Mouse (Mus musculus) CH12.LX (cell line): ENCODE measurements at regions not wholly inside any gene's neighbourhood (a gene's known extent, or its start where the extent isn't known, plus 50 kb on each side); places are given as distances from the start of the nearest gene placed in this dataset.

ENCODE experiments used
- DNase-seq: peaks from one replicate; pipeline ENCODE4 v3.0.0-alpha.2; 2013; ENCODE audit errors: extremely low read depth
- H3K27ac ChIP-seq: 2 replicates; pipeline ENCODE4 v1.5.1; 2012; ENCODE audit warnings: low read depth, mild to moderate bottlenecking, control low read depth, moderate library complexity; ENCODE audit not compliant: insufficient read depth
- H3K27me3 ChIP-seq: replicated peaks from 2 replicates; pipeline ENCODE3; 2012; ENCODE audit warnings: inconsistent platforms
- H3K36me3 ChIP-seq, 2 experiments: replicated peaks in 1 of 2; 2 replicates each; pipeline versions ENCODE3 to v1.6.1; 2012; ENCODE audit warnings: inconsistent platforms in 1 of 2, low read length in 1 of 2, mild to moderate bottlenecking in 1 of 2, mixed read lengths in 1 of 2, moderate library complexity in 1 of 2; ENCODE audit not compliant: control insufficient read depth in 1 of 2, insufficient read depth in 1 of 2
- H3K4me1 ChIP-seq, 2 experiments: 2 replicates each; pipeline ENCODE4 v1.6.1; 2012; ENCODE audit warnings: inconsistent platforms in 1 of 2, moderate library complexity in 1 of 2; ENCODE audit not compliant: insufficient read depth in 2 of 2, control insufficient read depth in 1 of 2
- H3K4me2 ChIP-seq: 2 replicates; pipeline ENCODE4 v1.6.1; 2012; ENCODE audit warnings: low read depth, mild to moderate bottlenecking, control low read depth; ENCODE audit not compliant: poor library complexity, insufficient read depth, severe bottlenecking
- H3K4me3 ChIP-seq, 3 experiments: fragments of 150-350 bp in 1 of 3; sonication (generic) in 1 of 3; replicated peaks in 1 of 3; 2 replicates each; pipeline versions ENCODE3 to v1.5.1; 2011 to 2012; ENCODE audit warnings: low read depth in 2 of 3, low read length in 2 of 3, mild to moderate bottlenecking in 2 of 3, moderate library complexity in 2 of 3, control low read depth in 1 of 3, improper control_type of control experiment in 1 of 3, inconsistent platforms in 1 of 3, mixed read lengths in 1 of 3; ENCODE audit not compliant: poor library complexity in 1 of 3
- H3K79me2 ChIP-seq: replicated peaks from 2 replicates; pipeline ENCODE4 v1.6.1; 2012; ENCODE audit warnings: mild to moderate bottlenecking, moderate library complexity; ENCODE audit not compliant: control insufficient read depth, poor library complexity, insufficient read depth, severe bottlenecking; ENCODE audit errors: extremely low read depth
- H3K9ac ChIP-seq: 2 replicates; pipeline ENCODE4 v1.6.1; 2012; ENCODE audit warnings: low read depth, mild to moderate bottlenecking, control low read depth, moderate library complexity; ENCODE audit not compliant: insufficient read depth
- H3K9me3 ChIP-seq: replicated peaks from 2 replicates; pipeline ENCODE3; 2012; ENCODE audit warnings: low read length, inconsistent platforms, mixed read lengths
- CHD1 ChIP-seq: IDR thresholded peaks from 2 replicates; pipeline ENCODE4 v1.6.1; 2012; ENCODE audit warnings: low read depth, low read length, improper control_type of control experiment, inconsistent platforms
- CHD2 ChIP-seq: IDR thresholded peaks from 2 replicates; pipeline ENCODE4 v1.6.1; 2011; ENCODE audit warnings: low read length, improper control_type of control experiment
- CTCF ChIP-seq, 2 experiments: IDR thresholded peaks in 1 of 2; conservative IDR thresholded peaks in 1 of 2; 2 replicates each; pipeline ENCODE4 v1.5.1; 2011 to 2012; ENCODE audit warnings: low read depth in 2 of 2, low read length in 2 of 2, improper control_type of control experiment in 1 of 2, inconsistent platforms in 1 of 2, mild to moderate bottlenecking in 1 of 2, moderate library complexity in 1 of 2
- E2F4 ChIP-seq: IDR thresholded peaks from 2 replicates; pipeline ENCODE4 v1.6.1; 2011; ENCODE audit warnings: low read depth, low read length, improper control_type of control experiment; ENCODE audit not compliant: insufficient replicate concordance
- ELF1 ChIP-seq: IDR thresholded peaks from 2 replicates; pipeline ENCODE4 v1.6.1; 2014; ENCODE audit warnings: low read depth, mild to moderate bottlenecking, inconsistent platforms, low read length, improper control_type of control experiment
- JUN ChIP-seq: IDR thresholded peaks from 2 replicates; pipeline ENCODE4 v1.6.1; 2011; ENCODE audit warnings: low read depth, mild to moderate bottlenecking, low read length, improper control_type of control experiment, moderate library complexity; ENCODE audit not compliant: insufficient read depth
- MAFK ChIP-seq: IDR thresholded peaks from 2 replicates; pipeline ENCODE4 v1.6.1; 2011; ENCODE audit warnings: low read length, improper control_type of control experiment; ENCODE audit not compliant: insufficient replicate concordance
- MAX ChIP-seq: IDR thresholded peaks from 2 replicates; pipeline ENCODE4 v1.6.1; 2011; ENCODE audit warnings: low read length, improper control_type of control experiment
- MEF2A ChIP-seq: IDR thresholded peaks from 2 replicates; pipeline ENCODE4 v1.6.1; 2014; ENCODE audit warnings: low read depth, mild to moderate bottlenecking, inconsistent platforms, low read length, improper control_type of control experiment, borderline replicate concordance
- MXI1 ChIP-seq: IDR thresholded peaks from 2 replicates; pipeline ENCODE4 v1.6.1; 2011; ENCODE audit warnings: mild to moderate bottlenecking, low read depth, low read length, improper control_type of control experiment
- NELFE ChIP-seq: IDR thresholded peaks from 2 replicates; pipeline ENCODE4 v1.6.1; 2011; ENCODE audit warnings: low read depth, low read length, improper control_type of control experiment
- NRF1 ChIP-seq: IDR thresholded peaks from 2 replicates; pipeline ENCODE4 v1.6.1; 2014; ENCODE audit warnings: low read depth, mild to moderate bottlenecking, inconsistent platforms, low read length, improper control_type of control experiment, moderate library complexity
- POLR2AphosphoS2 ChIP-seq: IDR thresholded peaks from 2 replicates; pipeline ENCODE4 v1.6.1; 2011; ENCODE audit warnings: low read depth, low read length, improper control_type of control experiment
- RCOR1 ChIP-seq: conservative IDR thresholded peaks from 2 replicates; pipeline ENCODE4 v1.6.1; 2012; ENCODE audit warnings: low read depth, mild to moderate bottlenecking, inconsistent platforms, low read length, improper control_type of control experiment
- SIN3A ChIP-seq: IDR thresholded peaks from 2 replicates; pipeline ENCODE4 v1.6.1; 2012; ENCODE audit warnings: low read length, improper control_type of control experiment, inconsistent platforms
- SMC3 ChIP-seq: IDR thresholded peaks from 2 replicates; pipeline ENCODE4 v1.6.1; 2011; ENCODE audit warnings: low read depth, low read length, improper control_type of control experiment
- TBP ChIP-seq: conservative IDR thresholded peaks from 2 replicates; pipeline ENCODE4 v1.6.1; 2011; ENCODE audit warnings: low read depth, low read length, improper control_type of control experiment
- TCF12 ChIP-seq: IDR thresholded peaks from 2 replicates; pipeline ENCODE4 v1.6.1; 2014; ENCODE audit warnings: low read depth, mild to moderate bottlenecking, inconsistent platforms, low read length, improper control_type of control experiment
- USF1 ChIP-seq: IDR thresholded peaks from 2 replicates; pipeline ENCODE4 v1.6.1; 2014; ENCODE audit warnings: low read depth, mild to moderate bottlenecking, inconsistent platforms, low read length, improper control_type of control experiment
- ZC3H11A ChIP-seq: IDR thresholded peaks from 2 replicates; pipeline ENCODE4 v1.6.1; 2012; ENCODE audit warnings: low read depth, mild to moderate bottlenecking, inconsistent platforms, low read length, improper control_type of control experiment
- ZMIZ1 ChIP-seq: IDR thresholded peaks from 2 replicates; pipeline ENCODE4 v1.6.1; 2012; ENCODE audit warnings: low read depth, mild to moderate bottlenecking, inconsistent platforms, low read length, improper control_type of control experiment
- dilution Hi-C: fragments of 300-500 bp; cut with MboI; formaldehyde crosslinking; loops from 2 replicates; pipeline ENCODE4 v1.14.3; 2020; ENCODE audit warnings: low sequenced_read_pairs; ENCODE audit not compliant: extremely low pct_unique_long_range_greater_than_20kb, extremely low pct_ligation_motif_present
- in situ Hi-C: fragments of 300-500 bp; cut with MboI; formaldehyde crosslinking; loops from 3 replicates; pipeline ENCODE4 v1.14.3; 2019; ENCODE audit warnings: low sequenced_read_pairs, low pct_ligation_motif_present, low pct_unique_long_range_greater_than_20kb, mixed read lengths

GRCm38 (mm10) chr3:78877323-78877722 is 409.0 kb downstream of the Rapgef2 start:
- no peaks in the 10 kb centered on the region for H3K27me3 ChIP-seq
- no peak overlapping the region for H3K4me3 ChIP-seq
- dilution Hi-C loops (no loop called here), in situ Hi-C loops (no loop called here)
- H3K79me2 ChIP-seq: no peaks in the 10 kb centered on the region
- DNase-seq: no peak
- H3K9me3 ChIP-seq: no peaks in the 10 kb centered on the region
- TF ChIP-seq ZC3H11A (no peak), CHD2 (no peak), RCOR1 (no peak)
- H3K36me3 ChIP-seq: no peaks in the 10 kb centered on the region
- H3K9ac ChIP-seq: no peak overlapping the region
- no peak overlapping the region for H3K4me2 ChIP-seq
- H3K4me1 ChIP-seq: no peaks in the 10 kb centered on the region
- H3K27ac ChIP-seq: no peak overlapping the region

- dilution Hi-C loops: no loop called here
- no peak for TF ChIP-seq RCOR1
- no peak for TF ChIP-seq E2F4
- no peak for TF ChIP-seq MEF2A
- no peak for TF ChIP-seq USF1
- no peak for TF ChIP-seq TCF12
- no peak for TF ChIP-seq CHD1
- no peak for TF ChIP-seq MAFK
- no peak for TF ChIP-seq JUN
- TF ChIP-seq SMC3: no peak
- no peak for TF ChIP-seq ZC3H11A
- TF ChIP-seq ZMIZ1: no peak
- no peak for TF ChIP-seq NRF1
- TF ChIP-seq POLR2AphosphoS2: no peak
- TF ChIP-seq NELFE: no peak
- TF ChIP-seq CTCF (conservative IDR thresholded peaks at IDR 0.05 in 1 of 2, IDR thresholded peaks at IDR 0.05 in 1 of 2; ENCODE audit: low read depth in 2 of 2, low read length in 2 of 2): no peak
- TF ChIP-seq ELF1: no peak
- TF ChIP-seq MXI1: no peak
- no peak for TF ChIP-seq MAX
- TF ChIP-seq TBP: no peak
- TF ChIP-seq SIN3A: no peak
- no peaks in the 10 kb centered on the region for H3K36me3 ChIP-seq
Observed at GRCm38 (mm10) chr3:78866896-78867295, 419.4 kb downstream of the Rapgef2 start.

More at GRCm38 (mm10) chr3:78866896-78867295, 419.4 kb downstream of the Rapgef2 start:
- Histone ChIP-seq H3K27me3 (no peaks in the 10 kb centered on the region), H3K4me3 (no peak overlapping the region), H3K4me2 (no peak overlapping the region), H3K4me1 (peaks cover 0 to 14% of the 10 kb centered on the region in 2 experiments; a peak in 1 of 4 replicates), H3K79me2 (no peaks in the 10 kb centered on the region), H3K9ac (no peak overlapping the region), H3K27ac (no peak overlapping the region), H3K9me3 (no peaks in the 10 kb centered on the region)
- DNase-seq: no peak
- in situ Hi-C loops: no loop called here
